Mouse (Mus musculus) lung, embryonic 16.5 days (tissue): ENCODE measurements around the gene Exoc6b. TPM values are rescaled to one million over a fixed set of nuclear protein-coding genes. Genes with fewer than 3 reads are reported as not detected.
A peak's percentile ranks its signal among the peaks of the same experiment; 100 is the strongest.

Experiments
- ATAC-seq: fragments of 200-750 bp; cut with Nextera tagmentation; 2 replicates; pipeline ENCODE4 v1.8.0; 2017; ENCODE audit warnings: low read depth, mild to moderate bottlenecking, moderate library complexity
- H3K27ac ChIP-seq: fragments of 300-500 bp; sonication (generic); 2 replicates; pipeline ENCODE4 v1.5.1; 2014; ENCODE audit warnings: mild to moderate bottlenecking, control low read depth, low read length
- H3K27me3 ChIP-seq: fragments of 300-500 bp; sonication (generic); 2 replicates; pipeline ENCODE4 v1.6.1; 2014; ENCODE audit warnings: low read depth, low read length, mixed read lengths; ENCODE audit not compliant: control insufficient read depth, insufficient read depth
- H3K36me3 ChIP-seq: fragments of 300-500 bp; sonication (generic); 2 replicates; pipeline ENCODE4 v1.6.1; 2014; ENCODE audit warnings: low read length; ENCODE audit not compliant: control insufficient read depth, insufficient read depth
- H3K4me1 ChIP-seq: fragments of 300-500 bp; sonication (generic); replicated peaks from 2 replicates; pipeline ENCODE4 v1.6.1; 2014; ENCODE audit warnings: low read length, mixed read lengths; ENCODE audit not compliant: control insufficient read depth, insufficient read depth
- H3K4me2 ChIP-seq: fragments of 300-500 bp; sonication (generic); 2 replicates; pipeline ENCODE4 v1.6.1; 2014; ENCODE audit warnings: low read depth, low read length, control low read depth
- H3K4me3 ChIP-seq: fragments of 300-500 bp; sonication (generic); 2 replicates; pipeline ENCODE4 v1.5.1; 2014; ENCODE audit warnings: mild to moderate bottlenecking, low read length, control low read depth
- H3K9ac ChIP-seq: fragments of 300-500 bp; sonication (generic); 2 replicates; pipeline ENCODE4 v1.6.1; 2014; ENCODE audit warnings: low read length, control low read depth
- H3K9me3 ChIP-seq: fragments of 300-500 bp; sonication (generic); 2 replicates; pipeline ENCODE4 v1.6.1; 2016; ENCODE audit warnings: low read length; ENCODE audit not compliant: control insufficient read depth
- WGBS: fragments of 180-500 bp; shearing (Covaris S2); extraction: QIAGEN DNeasy Blood & Tissue Kit; methylation state at CpG from one replicate; pipeline ENCODE4 v1.1.7; 2014; 5-methylcytosine and 5-hydroxymethylcytosine counted together
- polyA plus RNA-seq: library from polyadenylated mRNA; unstranded; fragments of >200 nt; fragmentation: Nextera tagmentation; extraction: Ambion mirVana; gene quantifications from 2 replicates; pipeline ENCODE4 v1.2.1, GENCODE M21; 2015

Exoc6b gene
- polyA plus RNA-seq, 1 experiment from 2014 or later = 34.0 TPM

GRCm38 (mm10) chr6:85017011-85017410 lies 52.3 kb downstream of the Exoc6b start:
- Histone ChIP-seq H3K9me3 (no peaks in the 10 kb centered on the region), H3K36me3 (no peaks in the 10 kb centered on the region), H3K4me3 (no peak overlapping the region), H3K4me1 (no peaks in the 10 kb centered on the region), H3K4me2 (no peak overlapping the region), H3K27ac (no peak overlapping the region), H3K9ac (no peak overlapping the region), H3K27me3 (no peaks in the 10 kb centered on the region)
- ATAC-seq = no peak
- WGBS = 16% methylated on average over 2 of the region's 2 CpGs

GRCm38 (mm10) chr6:85013906-85014305 lies 55.4 kb downstream of the Exoc6b start:
- ATAC-seq = no peak
- no peak overlapping the region for H3K4me2 ChIP-seq
- no peak overlapping the region for H3K27ac ChIP-seq
- no peak overlapping the region for H3K9ac ChIP-seq
- H3K36me3 ChIP-seq = no peaks in the 10 kb centered on the region
- WGBS = 73% methylated on average over 2 of the region's 2 CpGs
- H3K4me3 ChIP-seq = no peak overlapping the region
- no peaks in the 10 kb centered on the region for H3K27me3 ChIP-seq
- H3K9me3 ChIP-seq = no peaks in the 10 kb centered on the region
- no peaks in the 10 kb centered on the region for H3K4me1 ChIP-seq

GRCm38 (mm10) chr6:85010397-85010796 lies 58.9 kb downstream of the Exoc6b start:
- Histone ChIP-seq H3K4me2 (no peak overlapping the region), H3K4me3 (no peak overlapping the region), H3K27me3 (no peaks in the 10 kb centered on the region), H3K27ac (no peak overlapping the region), H3K36me3 (no peaks in the 10 kb centered on the region), H3K9me3 (no peaks in the 10 kb centered on the region), H3K9ac (no peak overlapping the region), H3K4me1 (no peaks in the 10 kb centered on the region)
- ATAC-seq = no peak
- 80% methylated on average over 2 of the region's 2 CpGs for WGBS

- Histone ChIP-seq H3K27me3 (no peaks in the 10 kb centered on the region), H3K4me2 (no peak overlapping the region), H3K4me1 (no peaks in the 10 kb centered on the region), H3K9ac (no peak overlapping the region), H3K36me3 (0 out of 2 replicates have a peak, but pooled peaks cover 5% of the 10 kb centered on the region), H3K9me3 (no peaks in the 10 kb centered on the region), H3K27ac (no peak overlapping the region), H3K4me3 (no peak overlapping the region)
- ATAC-seq = no peak
Measured at GRCm38 (mm10) chr6:84995418-84995817, 73.9 kb downstream of the Exoc6b start.

- H3K4me1 ChIP-seq = peaks cover 11% of the 10 kb centered on the region; the same call in 1 of the 2 replicates
- peak; percentile 96 for ATAC-seq
Measured at GRCm38 (mm10) chr6:84976563-84976971, 92.7 kb downstream of the Exoc6b start.

GRCm38 (mm10) chr6:84968531-84968930 lies 100.8 kb downstream of the Exoc6b start:
- no peak for ATAC-seq
- Histone ChIP-seq H3K27me3 (no peaks in the 10 kb centered on the region), H3K36me3 (no peaks in the 10 kb centered on the region), H3K27ac (no peak overlapping the region), H3K4me2 (no peak overlapping the region), H3K9ac (no peak overlapping the region), H3K9me3 (no peaks in the 10 kb centered on the region), H3K4me3 (no peak overlapping the region), H3K4me1 (no peaks in the 10 kb centered on the region)
- 76% methylated on average over 1 of the region's 1 CpGs for WGBS

More at GRCm38 (mm10) chr6:84976563-84976971, 92.7 kb downstream of the Exoc6b start:
- H3K9ac ChIP-seq = no peak overlapping the region
- no peak overlapping the region for H3K4me2 ChIP-seq
- 32% methylated on average over 3 of the region's 3 CpGs for WGBS
- no peaks in the 10 kb centered on the region for H3K36me3 ChIP-seq
- H3K4me3 ChIP-seq = no peak overlapping the region
- H3K27me3 ChIP-seq = no peaks in the 10 kb centered on the region
- no peak overlapping the region; the same call in 1 of the 2 replicates for H3K27ac ChIP-seq
- H3K9me3 ChIP-seq = no peaks in the 10 kb centered on the region

GRCm38 (mm10) chr6:84964729-84965415 lies 104.4 kb downstream of the Exoc6b start:
- Histone ChIP-seq H3K36me3 (no peaks in the 10 kb centered on the region), H3K4me3 (no peak overlapping the region), H3K27ac (no peak overlapping the region), H3K4me2 (no peak overlapping the region), H3K27me3 (no peaks in the 10 kb centered on the region), H3K9ac (no peak overlapping the region), H3K9me3 (no peaks in the 10 kb centered on the region), H3K4me1 (0 out of 2 replicates have a peak, but pooled peaks cover 2% of the 10 kb centered on the region)
- WGBS = 76% methylated on average over 5 of the region's 5 CpGs
- ATAC-seq = no peak

- Histone ChIP-seq H3K9me3 (no peaks in the 10 kb centered on the region), H3K36me3 (no peaks in the 10 kb centered on the region), H3K4me3 (no peak overlapping the region), H3K27ac (0 out of 2 replicates have a peak overlapping the region, but pooled peaks have one; percentile 47), H3K4me1 (0 out of 2 replicates have a peak, but pooled peaks cover 2% of the 10 kb centered on the region), H3K9ac (no peak overlapping the region), H3K27me3 (no peaks in the 10 kb centered on the region), H3K4me2 (no peak overlapping the region)
- ATAC-seq = peak; percentile 73
- WGBS = 41% methylated on average over 1 of the region's 1 CpGs
Measured at GRCm38 (mm10) chr6:84963044-84963443, 106.3 kb downstream of the Exoc6b start.

GRCm38 (mm10) chr6:84961763-84962162 lies 107.5 kb downstream of the Exoc6b start:
- 89% methylated on average over 3 of the region's 3 CpGs for WGBS
- Histone ChIP-seq H3K27me3 (no peaks in the 10 kb centered on the region), H3K4me2 (no peak overlapping the region), H3K4me3 (no peak overlapping the region), H3K27ac (no peak overlapping the region), H3K9ac (no peak overlapping the region), H3K4me1 (0 out of 2 replicates have a peak, but pooled peaks cover 2% of the 10 kb centered on the region), H3K9me3 (no peaks in the 10 kb centered on the region), H3K36me3 (no peaks in the 10 kb centered on the region)
- ATAC-seq = no peak
